Mouse (Mus musculus) cerebellum, adult (tissue): ENCODE measurements at regions not wholly inside any gene's neighbourhood (a gene's known extent, or its start where the extent isn't known, plus 50 kb on each side); places are given as distances from the start of the nearest gene placed in this dataset.
A peak's percentile ranks its signal among the peaks of the same experiment; 100 is the strongest.
"Not testable (repeated sequence)": the region's sequence is repeated elsewhere in the genome, so short reads cannot be mapped to it uniquely, and the experiment has no call there.

Source experiments
- ATAC-seq: cut with Nextera tagmentation; 2 replicates; pipeline ENCODE4 v1.9.2; 2017; ENCODE audit warnings: mild to moderate bottlenecking, moderate library complexity, mixed read lengths; ENCODE audit not compliant: insufficient number of reproducible peaks, low FRiP score, low TSS enrichment

- not testable (repeated sequence) for ATAC-seq
Observed at GRCm38 (mm10) chr13:50754911-50755310, 56.8 kb downstream of the Gm8765 start.

DNA sequence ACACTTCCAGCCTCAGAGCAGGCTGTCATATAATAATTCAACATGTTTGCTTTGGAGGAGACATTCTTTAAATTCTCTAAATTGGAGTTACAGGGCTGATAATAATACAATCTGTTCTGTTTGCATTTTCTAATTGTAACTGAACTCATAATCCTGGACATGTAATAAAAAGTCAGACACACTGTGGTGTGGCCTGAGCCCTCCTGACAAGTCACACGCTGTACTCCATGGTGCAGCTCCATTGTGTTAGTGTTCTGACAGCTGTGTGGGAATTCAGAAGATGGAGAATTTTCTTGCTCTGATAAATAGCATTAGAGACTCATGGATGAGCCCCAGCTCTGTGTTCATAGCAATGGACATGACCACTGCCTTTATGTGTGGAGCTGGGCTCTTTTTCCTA is 58.2 kb downstream of the Gm8765 start:
- ATAC-seq: not testable (repeated sequence)

DNA sequence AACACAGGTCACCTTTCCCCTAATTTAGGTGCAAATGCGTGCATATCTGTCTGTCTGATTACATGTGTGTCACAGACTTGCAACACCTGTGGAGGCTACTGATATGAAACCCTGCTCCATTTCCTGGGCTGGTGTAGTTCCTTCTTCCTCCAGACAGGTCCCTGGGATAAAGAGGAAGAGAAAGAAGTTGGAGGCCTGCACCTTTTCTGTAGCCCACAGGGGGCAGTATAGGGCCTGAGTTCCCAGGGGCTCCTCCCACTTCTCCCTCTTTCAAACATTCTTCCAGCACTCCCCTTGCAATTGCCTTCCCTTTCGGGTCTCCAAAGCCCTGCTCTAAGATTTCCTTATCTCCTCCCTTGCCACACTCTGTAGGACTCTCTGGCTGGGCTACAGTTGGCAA is 66.5 kb downstream of the Gm8765 start:
- no peak for ATAC-seq

- not testable (repeated sequence) for ATAC-seq
Observed at GRCm38 (mm10) chr13:50780036-50780435, 81.9 kb downstream of the Gm8765 start.

- ATAC-seq: peak; percentile 64
Observed at GRCm38 (mm10) chr13:50829879-50830550, 131.9 kb downstream of the Gm8765 start.
